Mouse (Mus musculus): ENCODE measurements at regions not wholly inside any gene's neighbourhood (a gene's known extent, or its start where the extent isn't known, plus 50 kb on each side); places are given as distances from the start of the nearest gene placed in this dataset.

GRCm38 (mm10) chr16:24177564-24177963 lies 188.9 kb upstream of the Bcl6 start:
- no peak for DNase-seq (ENCODE audit: low spot score)

DNA sequence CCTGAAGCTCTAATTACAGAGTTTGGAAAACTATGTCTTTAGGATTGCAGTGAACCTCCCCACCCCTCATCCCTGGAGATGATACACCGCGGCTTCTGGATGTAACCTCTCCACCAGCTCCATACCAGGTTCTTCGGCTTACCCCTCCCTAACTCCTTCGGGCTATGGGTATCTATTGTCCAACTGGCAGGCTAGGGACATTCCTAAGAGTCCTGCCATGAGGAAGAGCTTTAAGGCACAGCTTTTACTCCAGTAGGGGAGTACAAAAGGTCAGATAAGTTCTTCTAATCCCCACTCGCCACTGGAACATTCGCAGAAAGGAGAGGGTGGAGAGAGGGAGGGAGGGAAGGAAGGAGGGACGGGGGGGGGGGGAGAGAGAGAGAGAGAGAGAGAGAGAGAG lies 188.5 kb upstream of the Bcl6 start:
- no peak for DNase-seq (ENCODE audit: low spot score)

DNA sequence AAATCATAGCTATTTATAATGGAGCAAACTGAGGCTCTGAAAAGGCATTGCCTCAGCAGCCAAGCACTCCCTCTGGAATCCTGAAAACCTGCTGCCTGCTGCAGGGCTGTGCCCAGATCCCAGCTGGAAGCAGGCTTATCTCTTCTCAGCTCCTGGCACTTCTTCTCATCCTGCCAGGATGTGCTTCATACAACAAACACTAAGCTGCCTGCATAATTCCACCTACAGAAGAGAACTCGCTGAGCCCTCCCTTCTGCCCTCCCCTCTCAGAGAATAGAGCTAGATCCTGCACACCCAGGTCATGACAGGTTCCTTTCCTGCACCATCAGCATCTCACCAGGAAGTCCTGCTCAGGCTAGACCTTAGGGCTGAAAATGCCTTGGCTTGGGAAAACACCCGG lies 187.4 kb upstream of the Bcl6 start:
- DNase-seq (ENCODE audit: low spot score), result no peak

- DNase-seq (ENCODE audit: low spot score), result no peak
Measured at GRCm38 (mm10) chr16:24175235-24175760, 186.6 kb upstream of the Bcl6 start.

- no peak for DNase-seq (ENCODE audit: low spot score)
Measured at GRCm38 (mm10) chr16:24174595-24174994, 185.9 kb upstream of the Bcl6 start.

GRCm38 (mm10) chr16:24173783-24174518 lies 185.3 kb upstream of the Bcl6 start:
- no peak for DNase-seq (ENCODE audit: low spot score)

DNA sequence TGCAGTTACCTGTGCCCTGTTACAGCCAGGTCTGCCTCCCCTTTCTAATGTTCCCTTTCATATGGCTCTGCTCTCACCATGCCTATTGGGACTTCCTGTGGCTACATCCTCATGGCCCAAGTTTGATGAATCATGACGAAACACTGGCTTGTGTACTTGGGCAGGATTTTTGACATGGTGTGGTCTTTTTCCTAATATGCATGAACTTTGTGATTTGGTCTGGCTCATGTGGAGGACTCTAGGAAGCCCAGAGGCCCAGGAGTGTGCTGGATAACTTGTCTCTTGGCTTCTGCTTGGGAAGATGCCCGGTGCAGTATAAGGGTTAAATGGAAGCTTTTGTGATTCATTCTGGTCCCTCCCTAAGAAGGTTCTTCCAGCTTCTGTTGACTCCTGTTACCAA lies 184.0 kb upstream of the Bcl6 start:
- no peak for DNase-seq (ENCODE audit: low spot score)

DNA sequence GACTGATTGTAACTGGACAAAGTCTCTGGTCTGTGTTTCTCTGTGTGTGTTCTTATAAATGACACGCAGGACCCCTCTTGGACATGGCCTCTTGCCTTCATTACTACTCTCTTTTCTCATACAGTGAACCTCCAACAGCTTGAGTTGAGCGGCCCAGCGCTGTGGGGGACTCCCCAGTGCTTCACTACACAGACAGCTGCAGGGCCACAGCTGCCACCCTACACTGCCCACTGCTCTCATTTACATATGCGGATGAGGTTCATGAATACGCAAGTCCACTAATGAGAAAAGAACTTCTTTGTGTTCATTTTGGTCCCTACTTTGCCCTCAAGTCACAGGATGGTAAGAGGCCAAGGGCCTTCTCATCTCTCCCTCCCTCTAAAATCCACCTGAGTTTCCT lies 183.4 kb upstream of the Bcl6 start:
- no peak for DNase-seq (ENCODE audit: low spot score)

DNA sequence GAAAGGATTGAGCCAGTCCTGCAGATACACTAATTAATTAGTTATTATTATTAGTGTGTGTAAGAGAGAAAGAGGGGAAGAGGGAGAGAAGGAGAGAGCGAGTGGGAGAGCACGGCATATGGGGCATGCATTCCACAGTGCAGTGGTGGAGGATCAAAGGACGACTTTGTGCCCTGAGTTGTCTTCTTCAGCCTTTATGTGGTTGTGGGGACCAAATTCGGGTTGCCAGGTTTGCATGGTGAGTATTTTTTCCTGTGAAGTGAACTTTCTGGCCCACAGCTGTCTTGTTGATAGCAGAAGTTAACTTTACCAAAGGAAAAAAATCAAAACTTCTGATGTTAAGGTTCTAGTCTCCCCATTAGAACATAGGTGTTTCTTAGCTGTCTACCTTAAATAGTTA lies 182.5 kb upstream of the Bcl6 start:
- no peak for DNase-seq (ENCODE audit: low spot score)

DNA sequence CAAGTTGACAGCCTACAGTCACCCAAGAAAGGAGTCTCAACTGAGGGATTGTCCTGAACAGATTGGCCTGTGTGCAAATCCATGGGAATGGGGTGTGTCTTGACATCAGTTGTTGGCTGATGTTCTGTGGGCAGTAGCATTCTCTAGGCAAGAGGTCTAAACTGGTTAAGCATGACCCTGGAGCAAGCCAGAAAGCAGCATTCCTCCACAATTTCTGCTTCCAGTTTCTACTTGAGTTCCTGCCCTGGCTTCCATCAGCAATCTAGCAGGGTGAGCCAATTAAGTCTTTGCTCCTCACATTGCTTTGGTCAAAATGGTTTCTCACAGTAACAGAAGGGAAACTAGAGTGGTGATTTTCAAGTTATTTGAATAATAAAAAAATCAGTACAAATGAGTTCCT lies 177.8 kb upstream of the Bcl6 start:
- DNase-seq (ENCODE audit: low spot score), result no peak

GRCm38 (mm10) chr16:24165461-24166081 lies 176.9 kb upstream of the Bcl6 start:
- no peak for DNase-seq (ENCODE audit: low spot score)

DNA sequence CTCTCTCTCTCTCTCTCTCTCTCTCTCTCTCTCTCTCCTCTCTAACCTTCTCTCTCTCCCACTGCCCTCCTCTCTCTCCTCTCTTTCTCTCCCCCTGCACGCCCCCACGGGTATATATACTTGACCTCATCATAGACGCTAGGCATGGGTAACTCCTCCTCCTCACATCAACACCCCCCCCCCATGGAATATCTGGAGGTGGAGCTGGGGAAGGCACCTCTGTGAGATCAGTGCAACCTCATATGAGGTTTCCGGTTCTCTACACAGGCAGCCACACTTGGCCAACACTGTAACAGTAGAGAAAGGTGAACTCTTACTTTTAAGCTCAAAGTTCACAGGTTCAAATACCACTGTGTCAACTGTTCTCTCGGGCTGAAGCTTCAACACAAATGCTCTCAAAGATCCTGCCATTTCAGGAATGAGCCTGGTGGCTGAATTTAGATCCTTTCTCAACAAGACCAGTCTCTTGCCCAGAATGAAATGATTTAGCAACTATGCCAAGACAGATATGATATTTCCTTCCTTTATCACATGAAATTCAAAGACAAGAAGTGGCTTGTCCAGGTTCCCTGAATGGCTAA lies 172.1 kb upstream of the Bcl6 start:
- DNase-seq (ENCODE audit: low spot score), result no peak

DNA sequence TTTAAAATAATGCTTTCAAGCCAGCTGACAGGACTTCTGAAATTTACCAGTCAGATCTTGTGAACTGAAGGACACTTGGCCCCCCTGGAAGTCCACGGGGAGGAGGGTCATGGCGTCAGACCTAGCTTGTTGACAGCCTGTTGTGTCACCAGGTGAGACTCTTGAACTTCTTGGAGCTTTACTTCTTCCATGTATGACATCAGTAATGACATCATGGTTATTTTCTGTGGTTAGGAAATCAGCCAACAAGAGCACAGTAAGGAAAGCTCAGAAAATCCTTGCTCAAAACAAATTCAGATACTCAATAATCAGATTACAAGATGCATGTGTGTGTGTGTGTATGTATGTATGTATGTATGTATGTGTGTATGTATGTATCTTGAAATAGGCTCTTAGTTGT lies 170.7 kb upstream of the Bcl6 start:
- no peak for DNase-seq (ENCODE audit: low spot score)

- no peak for DNase-seq (ENCODE audit: low spot score)
Measured at GRCm38 (mm10) chr16:24157753-24158152, 169.1 kb upstream of the Bcl6 start.

DNA sequence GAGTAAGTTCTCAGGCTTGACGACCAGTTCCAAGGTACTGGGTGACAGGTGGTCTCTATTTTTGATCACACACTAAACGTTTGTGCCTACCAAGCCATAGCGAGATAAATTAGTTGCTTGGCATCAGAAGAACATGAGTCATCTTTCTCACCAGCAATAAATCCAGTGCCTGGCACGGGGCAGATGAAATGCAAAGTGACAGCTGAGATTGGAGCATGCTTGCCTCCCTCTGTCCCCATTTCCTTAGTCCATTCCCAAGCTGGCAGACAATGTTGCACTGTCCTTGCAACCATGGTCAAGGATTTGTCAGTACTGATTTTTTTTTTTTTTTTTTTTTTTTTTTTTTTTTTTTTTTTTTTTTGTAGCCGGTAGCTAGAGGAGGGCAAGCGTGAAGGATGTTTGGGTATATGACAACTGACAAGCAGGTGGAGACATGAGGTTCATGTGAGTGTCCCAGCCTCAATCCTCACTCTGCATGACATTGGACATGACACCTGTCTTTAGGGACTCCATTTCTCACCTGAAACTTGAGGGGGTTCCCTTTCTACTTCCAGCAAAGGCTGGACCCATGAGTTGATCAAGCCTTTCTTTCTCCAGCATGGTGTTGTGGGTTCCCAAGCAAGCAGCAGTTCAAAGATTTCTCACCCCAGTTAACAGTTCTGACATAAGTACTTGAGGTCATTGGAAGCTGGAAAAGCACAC lies 168.2 kb upstream of the Bcl6 start:
- DNase-seq (ENCODE audit: low spot score), result no peak

DNA sequence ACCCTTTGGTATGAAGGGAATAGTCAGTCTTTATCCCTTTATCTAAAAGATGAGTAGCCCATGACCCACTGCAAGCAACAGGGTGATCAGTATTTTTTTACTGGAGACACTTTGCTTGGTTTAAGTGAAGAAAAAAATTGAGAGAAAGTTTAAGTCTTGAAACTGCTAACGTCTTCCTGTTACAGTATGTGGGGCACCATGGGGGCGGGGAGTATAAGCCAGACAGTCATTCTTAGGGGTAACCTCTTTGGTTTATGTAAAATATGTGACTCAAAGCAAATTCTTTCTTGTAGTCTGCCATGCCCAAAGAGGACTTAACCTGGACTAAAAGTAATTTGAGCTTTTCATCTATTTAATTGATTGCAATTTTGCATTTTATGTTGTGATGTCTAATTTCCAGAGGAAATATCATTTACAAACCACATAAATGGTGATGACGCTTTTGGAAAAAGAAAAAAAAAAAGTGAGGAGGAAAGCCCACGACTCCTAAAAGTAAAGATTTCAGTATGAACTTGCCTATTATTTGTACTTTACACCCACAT lies 166.2 kb upstream of the Bcl6 start:
- no peak for DNase-seq (ENCODE audit: low spot score)

DNA sequence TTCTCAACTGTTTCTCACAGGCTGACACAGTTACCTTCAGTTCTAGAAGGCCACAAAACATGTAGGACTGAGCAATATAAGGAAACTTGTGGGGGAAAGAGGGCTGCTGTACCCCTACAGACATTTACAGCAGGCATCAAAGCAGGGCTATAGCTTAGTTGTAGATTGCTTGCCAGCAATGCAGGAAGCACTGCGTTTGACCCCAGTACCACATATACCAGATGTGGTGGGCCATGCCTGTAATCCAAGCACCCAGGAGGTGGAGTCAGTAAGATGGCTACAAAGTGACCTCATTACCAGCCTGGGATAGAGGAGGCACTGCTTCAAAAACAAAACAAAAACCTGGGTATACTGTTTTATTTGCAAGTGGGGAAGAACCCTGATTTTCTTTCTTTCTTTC lies 165.3 kb upstream of the Bcl6 start:
- DNase-seq (ENCODE audit: low spot score), result no peak

- DNase-seq (ENCODE audit: low spot score), result no peak
Measured at GRCm38 (mm10) chr16:24151831-24152247, 163.2 kb upstream of the Bcl6 start.

- no peak for DNase-seq (ENCODE audit: low spot score)
Measured at GRCm38 (mm10) chr16:24151178-24151725, 162.6 kb upstream of the Bcl6 start.

DNA sequence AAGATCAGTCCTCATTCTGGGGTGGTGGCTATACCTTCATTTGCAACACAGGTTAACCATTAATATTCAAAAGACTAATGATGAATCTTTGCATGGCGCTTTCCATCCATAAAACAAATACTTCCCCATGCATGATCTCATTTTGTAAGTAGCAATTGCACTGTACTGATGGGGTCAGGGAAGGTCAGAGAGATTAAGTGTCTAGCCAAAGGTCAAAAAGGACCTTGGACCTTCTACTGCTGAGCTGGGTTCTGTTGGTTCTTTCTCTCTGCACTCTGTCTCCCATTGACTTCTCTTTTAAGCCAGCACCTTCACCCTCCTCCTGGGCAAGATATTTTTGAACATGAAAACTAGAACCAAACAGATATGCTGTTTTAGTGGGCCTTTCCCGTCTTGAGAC lies 161.9 kb upstream of the Bcl6 start:
- DNase-seq (ENCODE audit: low spot score), result no peak

DNA sequence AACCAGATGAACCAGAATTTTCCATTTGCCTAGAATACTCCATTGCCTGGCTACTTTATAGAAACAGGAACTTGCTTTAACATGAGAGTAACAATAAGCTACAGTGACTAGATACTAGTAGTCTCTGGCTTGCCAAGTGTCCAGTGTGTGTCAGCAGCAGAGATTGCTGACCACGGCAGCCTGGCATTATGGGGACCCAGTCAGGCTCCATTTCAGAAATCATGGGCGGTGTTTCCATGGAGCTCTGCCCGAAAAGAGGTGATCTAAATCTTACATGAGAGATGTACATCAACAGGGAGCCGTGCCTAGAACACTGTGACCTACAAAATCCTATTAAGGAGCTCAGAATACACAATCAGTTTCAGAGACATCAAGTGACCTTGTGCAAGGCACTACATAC lies 160.8 kb upstream of the Bcl6 start:
- no peak for DNase-seq (ENCODE audit: low spot score)

DNA sequence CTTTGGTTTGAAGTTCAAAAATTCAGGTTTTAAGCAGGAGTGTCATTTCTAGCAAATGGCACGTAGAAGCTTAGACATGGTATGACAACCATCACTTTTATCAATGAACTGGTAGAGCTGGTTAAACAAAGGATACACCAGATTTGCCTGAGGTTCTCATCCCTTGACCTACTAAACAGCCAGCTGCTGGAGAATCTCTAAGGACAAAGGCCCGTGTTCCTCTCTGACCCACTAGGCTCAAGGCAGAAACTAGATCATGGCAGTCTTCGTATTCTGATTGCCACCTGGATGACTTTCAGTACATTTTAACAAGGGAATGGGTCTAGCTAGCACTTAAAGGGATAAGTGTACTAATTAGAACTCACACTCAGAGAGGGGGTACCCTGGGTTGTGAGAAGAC lies 155.2 kb upstream of the Bcl6 start:
- DNase-seq (ENCODE audit: low spot score), result no peak

Measured in testis, postnatal 14 days (tissue).